Mouse (Mus musculus): Measurements from ENCODE around the gene Nrm. TPM values are rescaled to one million over a fixed set of nuclear protein-coding genes. Genes with fewer than 3 reads are reported as not detected.

Gene Nrm
- polyA plus RNA-seq, 1 experiment from 2014 or later: 27.4 TPM

DNA sequence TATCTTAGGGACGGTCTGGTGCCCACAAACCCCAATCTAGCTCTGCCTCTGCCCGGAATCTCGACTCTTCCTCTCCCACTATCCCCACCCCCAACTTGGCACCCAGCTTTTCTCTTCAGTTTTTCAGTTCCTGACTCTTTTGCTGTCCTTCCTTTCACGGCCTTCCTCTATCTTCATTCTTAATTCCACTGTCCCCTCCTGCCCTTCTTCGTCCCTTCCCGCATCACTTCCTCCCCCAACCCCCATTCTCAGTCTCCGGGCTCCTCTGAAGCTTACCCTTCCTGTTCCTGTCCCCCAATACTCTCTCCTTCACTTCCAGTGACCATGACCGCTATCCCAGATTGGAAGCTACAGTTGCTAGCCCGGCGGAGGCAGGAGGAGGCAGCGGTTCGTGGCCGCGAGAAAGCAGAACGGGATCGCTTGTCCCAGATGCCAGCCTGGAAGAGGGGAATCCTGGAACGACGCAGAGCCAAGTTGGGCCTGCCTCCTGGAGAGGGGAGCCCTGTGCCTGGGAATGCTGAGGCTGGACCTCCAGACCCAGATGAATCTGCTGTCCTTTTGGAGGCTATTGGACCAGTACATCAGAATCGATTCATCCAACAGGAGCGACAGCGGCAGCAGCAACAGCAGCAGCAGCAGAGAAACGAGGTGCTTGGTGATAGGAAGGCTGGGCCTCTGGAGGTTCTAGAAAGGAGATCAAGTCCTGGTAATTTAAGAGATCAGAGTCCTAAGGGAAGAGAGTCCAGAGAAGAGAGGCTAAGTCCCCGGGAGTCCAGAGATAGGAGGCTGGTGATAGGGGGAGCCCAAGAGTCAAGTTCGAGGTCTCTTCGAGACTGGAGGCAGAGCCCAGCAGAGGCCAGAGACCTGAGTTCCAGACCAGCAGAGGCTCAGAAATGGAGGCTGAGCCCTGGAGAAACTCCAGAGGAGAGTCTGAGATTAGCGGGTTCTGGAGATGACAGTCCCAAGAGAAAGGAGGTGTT is 6.1 kb downstream of the Nrm start:
- DNase-seq (ENCODE audit: low spot score) (no peak), ATAC-seq (ENCODE audit: low FRiP score, low TSS enrichment) (no peak)
- Histone ChIP-seq H3K4me2 (replicated peaks; ENCODE audit: low read depth) (peak overlapping the region; percentile 85), H3K9ac (ENCODE audit: low read length) (peak overlapping the region; percentile 77), H3K4me3 (ENCODE audit: low read depth, low read length) (peak overlapping the region; percentile 60), H3K27ac (replicated peaks) (peak overlapping the region; percentile 94), H3K27me3 (ENCODE audit: control insufficient read depth, insufficient read depth, low read length) (no peaks in the 10 kb centered on the region), H3K9me3 (ENCODE audit: control insufficient read depth, low read length) (no peaks in the 10 kb centered on the region), H3K4me1 (replicated peaks; ENCODE audit: control insufficient read depth, insufficient read depth) (peaks cover 3% of the 10 kb centered on the region; the same call in 1 of the 2 replicates), H3K36me3 (ENCODE audit: control insufficient read depth, insufficient read depth, low read length) (no peaks in the 10 kb centered on the region)
- TF ChIP-seq EP300 (optimal IDR thresholded peaks at IDR 0.05) (no peak), CTCF (IDR thresholded peaks at IDR 0.05; ENCODE audit: low read depth) (peak; percentile 47)
- WGBS: 12% methylated on average over 26 of the region's 26 CpGs

DNA sequence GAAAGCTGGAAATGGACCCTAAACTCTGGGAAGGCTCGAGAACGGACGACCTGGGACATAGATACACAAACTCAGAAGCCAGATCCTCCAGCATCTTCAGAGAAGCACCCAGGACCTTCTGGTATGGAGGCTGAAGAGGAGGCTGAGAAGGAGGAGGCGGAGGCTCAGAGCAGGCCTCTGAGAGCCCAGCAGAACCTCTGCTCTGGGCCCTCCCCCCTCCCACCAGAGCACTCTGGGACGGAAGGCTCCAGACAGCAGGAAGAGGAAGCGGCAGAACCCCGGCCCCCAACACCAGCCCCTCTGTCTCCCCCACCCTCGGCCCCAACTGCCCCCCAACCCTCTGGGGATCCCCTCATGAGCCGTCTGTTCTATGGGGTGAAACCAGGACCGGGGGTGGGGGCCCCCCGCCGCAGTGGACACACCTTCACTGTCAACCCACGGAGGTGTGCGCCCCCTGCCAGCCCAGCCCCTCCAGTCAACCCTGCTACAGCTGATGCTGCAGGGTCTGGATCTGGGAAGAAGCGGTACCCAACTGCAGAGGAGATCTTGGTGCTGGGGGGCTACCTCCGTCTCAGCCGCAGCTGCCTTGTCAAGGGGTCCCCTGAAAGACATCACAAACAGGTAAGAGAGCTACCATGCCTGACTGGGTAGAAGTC is 7.2 kb downstream of the Nrm start:
- DNase-seq (ENCODE audit: low spot score) (no peak), ATAC-seq (ENCODE audit: low FRiP score, low TSS enrichment) (no peak)
- H3K4me2 ChIP-seq (replicated peaks; ENCODE audit: low read depth): peak overlapping the region; percentile 85
- WGBS: 17% methylated on average over 15 of the region's 17 CpGs
- H3K4me1 ChIP-seq (replicated peaks; ENCODE audit: control insufficient read depth, insufficient read depth): peaks cover 3% of the 10 kb centered on the region; the same call in 1 of the 2 replicates
- peak overlapping the region; percentile 94 for H3K27ac ChIP-seq (replicated peaks)
- peak overlapping the region; percentile 60 for H3K4me3 ChIP-seq (ENCODE audit: low read depth, low read length)
- no peaks in the 10 kb centered on the region for H3K36me3 ChIP-seq (ENCODE audit: control insufficient read depth, insufficient read depth, low read length)
- TF ChIP-seq EP300 (optimal IDR thresholded peaks at IDR 0.05) (no peak), CTCF (IDR thresholded peaks at IDR 0.05; ENCODE audit: low read depth) (no peak)
- no peaks in the 10 kb centered on the region for H3K9me3 ChIP-seq (ENCODE audit: control insufficient read depth, low read length)
- H3K9ac ChIP-seq (ENCODE audit: low read length): peak overlapping the region; percentile 77
- H3K27me3 ChIP-seq (ENCODE audit: control insufficient read depth, insufficient read depth, low read length): no peaks in the 10 kb centered on the region

- 2% methylated on average over 7 of the region's 7 CpGs for WGBS
- ATAC-seq (ENCODE audit: low FRiP score, low TSS enrichment): no peak
- H3K27me3 ChIP-seq (ENCODE audit: control insufficient read depth, insufficient read depth, low read length): no peaks in the 10 kb centered on the region
- H3K4me1 ChIP-seq (replicated peaks; ENCODE audit: control insufficient read depth, insufficient read depth): peaks cover 3% of the 10 kb centered on the region; the same call in 1 of the 2 replicates
- H3K27ac ChIP-seq (replicated peaks): peak overlapping the region; percentile 94
- no peak for TF ChIP-seq CTCF (IDR thresholded peaks at IDR 0.05; ENCODE audit: low read depth)
- no peak for TF ChIP-seq EP300 (optimal IDR thresholded peaks at IDR 0.05)
- H3K9ac ChIP-seq (ENCODE audit: low read length): peak overlapping the region; percentile 77
- H3K9me3 ChIP-seq (ENCODE audit: control insufficient read depth, low read length): no peaks in the 10 kb centered on the region
- no peak for DNase-seq (ENCODE audit: low spot score)
- H3K4me2 ChIP-seq (replicated peaks; ENCODE audit: low read depth): peak overlapping the region; percentile 85
- peak overlapping the region; percentile 60 for H3K4me3 ChIP-seq (ENCODE audit: low read depth, low read length)
- no peaks in the 10 kb centered on the region; the same call in 1 of the 2 replicates for H3K36me3 ChIP-seq (ENCODE audit: control insufficient read depth, insufficient read depth, low read length)
Observed at GRCm38 (mm10) chr17:35868961-35869345, 7.8 kb downstream of the Nrm start.

DNA sequence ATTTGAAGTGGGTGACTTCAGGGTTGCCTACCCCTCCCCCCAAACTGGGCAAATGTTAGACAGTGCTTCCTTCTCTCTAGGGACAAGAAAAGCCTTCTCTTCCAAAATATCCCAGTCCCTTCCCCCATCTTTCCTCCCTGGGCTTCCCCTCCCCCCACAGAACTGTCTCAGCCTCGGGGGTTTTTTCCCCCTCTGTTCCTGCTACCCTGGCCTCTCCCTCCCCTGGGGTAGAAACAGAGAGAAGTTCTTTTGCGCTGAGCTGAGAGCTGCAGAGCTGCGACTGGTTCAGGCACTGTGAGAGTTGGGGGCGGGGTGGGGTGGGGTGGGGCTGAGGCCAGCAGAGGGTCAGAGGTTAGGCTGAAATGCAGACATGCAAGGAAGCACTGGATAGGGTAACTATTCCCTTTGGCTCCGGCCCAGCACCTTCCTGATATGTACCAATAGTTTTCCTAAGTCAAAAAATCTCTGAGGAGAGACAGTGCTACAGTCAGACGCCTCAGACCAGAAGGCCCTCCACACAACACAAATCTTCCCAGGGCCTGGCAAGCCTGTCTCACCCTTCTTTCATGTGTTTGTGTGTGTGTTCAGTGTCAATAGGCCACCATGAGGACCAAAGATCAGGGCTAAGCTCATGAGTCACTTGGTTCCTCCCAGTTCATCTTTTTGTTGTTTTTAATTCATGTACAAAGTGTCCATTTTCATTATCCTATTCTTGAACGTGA is 8.4 kb downstream of the Nrm start:
- WGBS: 1% methylated on average over 7 of the region's 7 CpGs
- TF ChIP-seq EP300 (optimal IDR thresholded peaks at IDR 0.05) (no peak), CTCF (IDR thresholded peaks at IDR 0.05; ENCODE audit: low read depth) (no peak)
- peak overlapping the region; percentile 94 for H3K27ac ChIP-seq (replicated peaks)
- peak overlapping the region; percentile 85 for H3K4me2 ChIP-seq (replicated peaks; ENCODE audit: low read depth)
- peak overlapping the region; percentile 77 for H3K9ac ChIP-seq (ENCODE audit: low read length)
- H3K4me3 ChIP-seq (ENCODE audit: low read depth, low read length): peak overlapping the region; percentile 60
- ATAC-seq (ENCODE audit: low FRiP score, low TSS enrichment): peak; percentile 13; the same call in 1 of the 2 replicates
- peaks cover 3% of the 10 kb centered on the region; the same call in 1 of the 2 replicates for H3K4me1 ChIP-seq (replicated peaks; ENCODE audit: control insufficient read depth, insufficient read depth)
- H3K36me3 ChIP-seq (ENCODE audit: control insufficient read depth, insufficient read depth, low read length): no peaks in the 10 kb centered on the region; the same call in 1 of the 2 replicates
- peak; percentile 51 for DNase-seq (ENCODE audit: low spot score)
- H3K27me3 ChIP-seq (ENCODE audit: control insufficient read depth, insufficient read depth, low read length): no peaks in the 10 kb centered on the region
- no peaks in the 10 kb centered on the region for H3K9me3 ChIP-seq (ENCODE audit: control insufficient read depth, low read length)

DNA sequence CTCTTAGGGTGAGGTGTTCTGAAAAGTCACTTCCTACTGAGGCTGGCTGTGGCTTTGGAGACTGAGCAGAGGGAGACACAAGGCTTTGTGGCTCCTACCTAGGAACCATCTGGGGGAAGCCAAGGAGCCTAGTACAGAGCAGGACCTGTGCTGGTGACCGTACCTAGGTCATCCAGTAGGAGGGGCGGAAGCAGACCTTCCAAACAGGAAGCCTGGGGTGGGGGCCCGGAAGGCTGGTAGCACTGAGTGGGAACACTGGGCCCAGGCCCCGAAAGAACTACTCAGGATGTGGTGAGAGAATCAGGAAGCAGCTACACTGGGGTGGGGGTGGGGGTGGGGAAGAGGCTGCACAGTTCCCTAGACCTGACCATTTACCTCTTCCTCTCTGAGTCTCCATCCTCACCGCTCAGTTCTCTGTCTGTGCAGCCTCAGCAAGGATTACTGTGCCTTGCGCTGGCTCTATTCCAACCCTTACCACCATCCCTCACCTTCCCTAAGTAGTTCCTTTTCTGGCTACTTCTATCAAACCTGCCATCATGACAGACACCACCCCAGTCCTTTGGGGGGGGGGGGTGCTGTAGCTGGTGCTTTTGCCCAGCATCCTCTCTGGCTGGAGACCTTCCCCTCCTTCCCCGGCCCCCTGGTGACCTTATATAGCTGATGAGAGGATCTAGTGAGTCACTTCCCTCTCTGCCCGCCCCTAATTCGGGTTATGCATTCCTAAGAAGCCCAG is 9.2 kb downstream of the Nrm start:
- Histone ChIP-seq H3K36me3 (ENCODE audit: control insufficient read depth, insufficient read depth, low read length) (no peaks in the 10 kb centered on the region; the same call in 1 of the 2 replicates), H3K27ac (replicated peaks) (peak overlapping the region; percentile 94), H3K27me3 (ENCODE audit: control insufficient read depth, insufficient read depth, low read length) (no peaks in the 10 kb centered on the region), H3K9me3 (ENCODE audit: control insufficient read depth, low read length) (no peaks in the 10 kb centered on the region), H3K4me3 (ENCODE audit: low read depth, low read length) (peak overlapping the region; percentile 60), H3K9ac (ENCODE audit: low read length) (peak overlapping the region; percentile 77), H3K4me1 (replicated peaks; ENCODE audit: control insufficient read depth, insufficient read depth) (peaks cover 3% of the 10 kb centered on the region; the same call in 1 of the 2 replicates), H3K4me2 (replicated peaks; ENCODE audit: low read depth) (peak overlapping the region; percentile 85)
- peak; percentile 49 for DNase-seq (ENCODE audit: low spot score)
- peak; percentile 38 for TF ChIP-seq EP300 (optimal IDR thresholded peaks at IDR 0.05)
- no peak for TF ChIP-seq CTCF (IDR thresholded peaks at IDR 0.05; ENCODE audit: low read depth)
- peak; percentile 22; the same call in 1 of the 2 replicates for ATAC-seq (ENCODE audit: low FRiP score, low TSS enrichment)
- WGBS: 36% methylated on average over 8 of the region's 9 CpGs
